ENCODE assay signal across 22 mouse cellular contexts in genomic region chr15:80361780-80362508, GRCm38 (mm10).
"Had no signal": no experiment of that assay in that cellular context is flagged by ENCODE, and none has a peak within 500 bp of the region (broad histone marks: within the 10 kb centered on the region; RNA-seq: fewer than 3 reads in every experiment).

No protein-coding gene starts in this region.

- H3K27ac ChIP-seq: kidney, embryonic 15.5 days; left cerebral cortex, adult 2 months; limb, embryonic 12.5 days; limb, embryonic 15.5 days; liver, embryonic 14.5 days; macrophage; stomach, postnatal 0 days had no signal

- H3K4me2 ChIP-seq: kidney, embryonic 15.5 days; limb, embryonic 12.5 days; limb, embryonic 15.5 days; liver, embryonic 11.5 days; lung, embryonic 14.5 days had no signal

- ATAC-seq: liver, postnatal 0 days; lung, postnatal 0 days had no signal

- H3K36me3 ChIP-seq: kidney, embryonic 15.5 days; limb, embryonic 12.5 days; limb, embryonic 15.5 days had no signal

- H3K27me3 ChIP-seq: limb, embryonic 15.5 days had no signal

- H3K4me3 ChIP-seq: kidney, embryonic 15.5 days; left cerebral cortex, adult 2 months; limb, embryonic 12.5 days; limb, embryonic 15.5 days; myocyte had no signal

- H3K9me3 ChIP-seq: kidney, embryonic 15.5 days; limb, embryonic 12.5 days; limb, embryonic 15.5 days had no signal

- DNase-seq: kidney, adult 8-10 months; kidney, postnatal 10 days; kidney, postnatal 36 days; layer of hippocampus, postnatal 36 days; liver, postnatal 0 days; lung, embryonic 14.5 days; right cerebral cortex, adult 18-20 months; right cerebral cortex, postnatal 14 days; right cerebral cortex, postnatal 4 days; thymus, adult 2 months; thymus, postnatal 14 days; thymus, postnatal 4 days had no signal

- H3K9ac ChIP-seq: kidney, embryonic 15.5 days; limb, embryonic 12.5 days; limb, embryonic 15.5 days; liver, embryonic 14.5 days; liver, postnatal 0 days; lung, embryonic 14.5 days had no signal
